Mouse (Mus musculus) lung, embryonic 14.5 days (tissue): Measurements from ENCODE around the gene Cdc20b. TPM values are rescaled to one million over a fixed set of nuclear protein-coding genes. Genes with fewer than 3 reads are reported as not detected.

Experiments used
- ATAC-seq: fragments of 200-750 bp; cut with Nextera tagmentation; 2 replicates; pipeline ENCODE4 v1.8.0; 2017; ENCODE audit warnings: mild to moderate bottlenecking, moderate TSS enrichment, moderate library complexity; ENCODE audit not compliant: insufficient read depth
- DNase-seq: peaks from one replicate; pipeline ENCODE4 v3.0.0-alpha.2; 2015
- H3K27ac ChIP-seq: fragments of 300-500 bp; sonication (generic); 2 replicates; pipeline ENCODE4 v1.5.1; 2014; ENCODE audit warnings: low read depth, mild to moderate bottlenecking, moderate library complexity
- H3K27me3 ChIP-seq: fragments of 300-500 bp; sonication (generic); 2 replicates; pipeline ENCODE4 v1.6.1; 2014; ENCODE audit warnings: low read length, control low read depth; ENCODE audit not compliant: insufficient read depth
- H3K36me3 ChIP-seq: fragments of 300-500 bp; sonication (generic); 2 replicates; pipeline ENCODE4 v1.6.1; 2014; ENCODE audit warnings: control low read depth; ENCODE audit not compliant: insufficient read depth
- H3K4me1 ChIP-seq: fragments of 300-500 bp; sonication (generic); 2 replicates; pipeline ENCODE4 v1.6.1; 2014; ENCODE audit warnings: antibody characterized with exemption, control low read depth; ENCODE audit not compliant: insufficient read depth
- H3K4me2 ChIP-seq: fragments of 300-500 bp; sonication (generic); 2 replicates; pipeline ENCODE4 v1.6.1; 2014; ENCODE audit warnings: mild to moderate bottlenecking
- H3K4me3 ChIP-seq: fragments of 300-500 bp; sonication (generic); 2 replicates; pipeline ENCODE4 v1.5.1; 2014; ENCODE audit warnings: low read depth, low read length
- H3K9ac ChIP-seq: fragments of 300-500 bp; sonication (generic); 2 replicates; pipeline ENCODE4 v1.6.1; 2014
- H3K9me3 ChIP-seq: fragments of 300-500 bp; sonication (generic); 2 replicates; pipeline ENCODE4 v1.6.1; 2016; ENCODE audit warnings: low read depth, low read length, control low read depth
- CTCF ChIP-seq: IDR thresholded peaks from 2 replicates; pipeline ENCODE4 v1.5.1; 2016; ENCODE audit warnings: antibody characterized with exemption, low read depth
- WGBS: fragments of 180-500 bp; shearing (Covaris S2); extraction: QIAGEN DNeasy Blood & Tissue Kit; methylation state at CpG from one replicate; pipeline ENCODE4 v1.1.7; 2014; 5-methylcytosine and 5-hydroxymethylcytosine counted together
- polyA plus RNA-seq: library from polyadenylated mRNA; unstranded; fragments of >200 nt; fragmentation: Nextera tagmentation; extraction: Ambion mirVana; gene quantifications from 2 replicates; pipeline ENCODE4 v1.2.1, GENCODE M21; 2014

Gene Cdc20b
- polyA plus RNA-seq, 1 experiment from 2014 or later: not detected

GRCm38 (mm10) chr13:113061746-113062145 is 26.8 kb downstream of the Cdc20b start:
- Histone ChIP-seq H3K36me3 (no peaks in the 10 kb centered on the region), H3K4me1 (no peaks in the 10 kb centered on the region)

GRCm38 (mm10) chr13:113064542-113064941 is 29.6 kb downstream of the Cdc20b start:
- Histone ChIP-seq H3K9me3 (no peaks in the 10 kb centered on the region), H3K36me3 (no peaks in the 10 kb centered on the region), H3K27ac (no peak overlapping the region), H3K4me3 (no peak overlapping the region), H3K4me2 (no peak overlapping the region), H3K4me1 (no peaks in the 10 kb centered on the region), H3K27me3 (no peaks in the 10 kb centered on the region), H3K9ac (no peak overlapping the region)
- DNase-seq (no peak), ATAC-seq (no peak)
- WGBS: 85% methylated on average over 9 of the region's 9 CpGs
- no peak for TF ChIP-seq CTCF

More at GRCm38 (mm10) chr13:113061746-113062145, 26.8 kb downstream of the Cdc20b start:
- 76% methylated on average over 6 of the region's 6 CpGs for WGBS
- ATAC-seq: no peak
- Histone ChIP-seq H3K9ac (no peak overlapping the region), H3K4me3 (no peak overlapping the region), H3K27me3 (no peaks in the 10 kb centered on the region), H3K27ac (no peak overlapping the region), H3K4me2 (no peak overlapping the region), H3K9me3 (no peaks in the 10 kb centered on the region)
- DNase-seq: no peak
- no peak for TF ChIP-seq CTCF

GRCm38 (mm10) chr13:113079021-113079420 is 44.1 kb downstream of the Cdc20b start:
- TF ChIP-seq CTCF: no peak
- no peak for DNase-seq

GRCm38 (mm10) chr13:113082101-113082500 is 47.2 kb downstream of the Cdc20b start:
- no peaks in the 10 kb centered on the region for H3K27me3 ChIP-seq
- no peak overlapping the region for H3K27ac ChIP-seq
- TF ChIP-seq CTCF: no peak
- 48% methylated on average over 1 of the region's 1 CpGs for WGBS
- no peaks in the 10 kb centered on the region for H3K9me3 ChIP-seq
- H3K4me3 ChIP-seq: no peak overlapping the region
- no peak overlapping the region for H3K4me2 ChIP-seq
- H3K36me3 ChIP-seq: no peaks in the 10 kb centered on the region
- H3K4me1 ChIP-seq: no peaks in the 10 kb centered on the region
- H3K9ac ChIP-seq: no peak overlapping the region
- DNase-seq (no peak), ATAC-seq (no peak)

More at GRCm38 (mm10) chr13:113079021-113079420, 44.1 kb downstream of the Cdc20b start:
- no peak overlapping the region for H3K4me3 ChIP-seq
- no peaks in the 10 kb centered on the region for H3K27me3 ChIP-seq
- ATAC-seq: no peak
- no peaks in the 10 kb centered on the region for H3K4me1 ChIP-seq
- H3K9ac ChIP-seq: no peak overlapping the region
- no peak overlapping the region for H3K4me2 ChIP-seq
- H3K9me3 ChIP-seq: no peaks in the 10 kb centered on the region
- WGBS: 82% methylated on average over 9 of the region's 9 CpGs
- H3K27ac ChIP-seq: no peak overlapping the region
- H3K36me3 ChIP-seq: no peaks in the 10 kb centered on the region

GRCm38 (mm10) chr13:113084732-113085131 is 49.8 kb downstream of the Cdc20b start:
- Histone ChIP-seq H3K9me3 (no peaks in the 10 kb centered on the region), H3K9ac (no peak overlapping the region), H3K36me3 (no peaks in the 10 kb centered on the region), H3K4me2 (no peak overlapping the region), H3K27me3 (no peaks in the 10 kb centered on the region), H3K4me3 (no peak overlapping the region), H3K4me1 (no peaks in the 10 kb centered on the region), H3K27ac (no peak overlapping the region)
- ATAC-seq: no peak
- WGBS: 45% methylated on average over 5 of the region's 5 CpGs
- TF ChIP-seq CTCF: no peak
- no peak for DNase-seq

GRCm38 (mm10) chr13:113087226-113088017 is 52.5 kb downstream of the Cdc20b start:
- Histone ChIP-seq H3K4me2 (no peak overlapping the region), H3K4me1 (no peaks in the 10 kb centered on the region), H3K27me3 (no peaks in the 10 kb centered on the region), H3K36me3 (no peaks in the 10 kb centered on the region), H3K4me3 (no peak overlapping the region), H3K27ac (no peak overlapping the region), H3K9ac (no peak overlapping the region), H3K9me3 (no peaks in the 10 kb centered on the region)
- no peak for DNase-seq
- WGBS: 70% methylated on average over 13 of the region's 13 CpGs
- no peak for TF ChIP-seq CTCF
- no peak for ATAC-seq

- Histone ChIP-seq H3K36me3 (no peaks in the 10 kb centered on the region), H3K4me2 (no peak overlapping the region), H3K4me1 (no peaks in the 10 kb centered on the region), H3K4me3 (no peak overlapping the region), H3K9ac (no peak overlapping the region), H3K27me3 (no peaks in the 10 kb centered on the region), H3K27ac (no peak overlapping the region), H3K9me3 (no peaks in the 10 kb centered on the region)
- no peak for DNase-seq
- 52% methylated on average over 8 of the region's 8 CpGs for WGBS
- no peak for TF ChIP-seq CTCF
- ATAC-seq: no peak
Observed at GRCm38 (mm10) chr13:113090489-113090888, 55.6 kb downstream of the Cdc20b start.
